Mouse (Mus musculus) cerebellum, postnatal 14 days (tissue): ENCODE measurements around the gene Rpl6.
"Not testable (repeated sequence)": the region's sequence is repeated elsewhere in the genome, so short reads cannot be mapped to it uniquely, and the experiment has no call there.

Experiments used
- DNase-seq, 2 experiments: peaks; one replicate each; pipeline ENCODE4 v3.0.0; 2021; ENCODE audit warnings: mixed read lengths in 2 of 2

Rpl6 gene

GRCm38 (mm10) chr5:121226406-121226805 lies 22.1 kb downstream of the Rpl6 start:
- no peak for DNase-seq

- DNase-seq: no peak
Observed at GRCm38 (mm10) chr5:121226845-121227244, 22.6 kb downstream of the Rpl6 start.

- DNase-seq: not testable (repeated sequence)
Observed at GRCm38 (mm10) chr5:121227330-121227729, 23.0 kb downstream of the Rpl6 start.

- no peak for DNase-seq
Observed at GRCm38 (mm10) chr5:121229182-121229581, 24.9 kb downstream of the Rpl6 start.

- DNase-seq: no peak
Observed at GRCm38 (mm10) chr5:121230811-121231210, 26.5 kb downstream of the Rpl6 start.

GRCm38 (mm10) chr5:121232789-121233188 lies 28.5 kb downstream of the Rpl6 start:
- DNase-seq: no peak

DNA sequence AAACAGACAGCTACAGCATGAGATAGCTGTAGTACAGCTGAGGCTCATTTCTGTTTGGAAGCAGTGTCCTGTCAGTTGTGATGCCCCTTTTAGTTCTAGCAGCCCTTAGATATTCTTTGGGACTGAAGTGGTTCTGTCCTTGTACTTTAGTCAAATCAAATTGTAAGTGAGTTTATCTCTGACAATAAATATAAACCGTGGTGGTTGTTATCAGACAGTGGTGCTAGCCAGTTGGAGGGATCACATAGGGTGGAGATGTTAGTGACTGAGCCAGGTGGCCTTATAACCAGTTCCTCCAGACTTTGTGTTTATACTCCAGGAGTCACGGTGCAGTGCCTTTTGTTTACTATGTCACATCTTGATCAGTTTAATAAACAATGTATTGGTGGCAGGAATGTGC lies 29.4 kb downstream of the Rpl6 start:
- DNase-seq: no peak

DNA sequence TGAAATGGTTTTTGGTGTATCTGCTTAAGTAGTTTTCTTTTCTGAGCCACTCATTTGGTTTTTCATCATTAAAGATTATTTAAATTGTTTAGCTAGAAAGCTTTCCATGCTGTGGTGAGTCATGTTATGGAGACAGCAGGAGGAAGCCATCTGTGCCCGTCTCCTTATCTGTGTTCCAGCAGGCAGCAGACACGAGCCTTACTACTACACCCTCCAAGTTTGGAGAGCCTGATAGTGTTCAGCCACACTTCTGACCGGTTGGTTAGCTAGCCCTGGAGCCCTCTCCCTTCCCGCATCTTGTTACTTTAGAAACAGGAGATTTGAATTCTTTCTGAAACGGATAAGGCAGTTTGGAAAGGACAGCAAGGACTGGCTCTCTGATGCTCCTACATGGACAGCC lies 31.9 kb downstream of the Rpl6 start:
- peak in 1 of 2 experiments; percentile 41 for DNase-seq

DNA sequence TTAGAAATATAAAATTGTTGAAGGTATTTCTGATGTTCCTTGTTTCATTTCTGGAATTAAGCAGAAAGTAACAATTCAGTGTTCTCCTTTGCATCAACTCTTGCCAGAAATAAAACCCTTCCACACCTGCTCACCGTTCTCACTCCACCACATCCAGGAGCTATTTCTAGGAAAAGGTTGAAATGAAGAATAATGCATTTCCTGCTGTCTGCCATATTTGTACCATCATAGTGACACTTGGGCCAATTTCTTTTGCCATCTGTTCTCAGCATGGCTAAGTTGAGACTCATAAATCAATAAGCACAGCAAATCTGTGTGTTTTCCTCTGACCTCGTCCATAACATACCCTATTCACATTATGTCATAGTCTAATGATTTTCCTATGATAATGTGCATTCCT lies 33.9 kb downstream of the Rpl6 start:
- DNase-seq: no peak

DNA sequence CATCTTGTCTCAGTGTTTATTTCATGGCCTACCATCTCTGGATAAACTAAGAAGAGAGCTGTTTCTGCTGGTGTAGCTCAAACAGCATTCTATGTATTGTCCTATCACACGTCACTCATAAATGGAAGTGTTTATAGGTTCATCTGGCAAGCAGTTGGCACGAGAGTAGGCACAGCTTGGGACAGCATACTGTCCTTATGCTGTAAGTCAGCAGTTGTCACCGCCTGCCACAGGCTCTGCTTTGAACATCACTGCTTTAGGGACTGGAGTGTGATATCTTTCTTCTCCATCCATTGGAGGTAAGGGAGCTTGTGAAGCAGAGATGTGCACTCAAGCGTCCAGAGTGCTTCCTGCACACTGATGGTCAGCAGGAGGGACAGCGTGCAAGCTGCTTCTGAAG lies 35.6 kb downstream of the Rpl6 start:
- DNase-seq: peak; percentile 55

DNA sequence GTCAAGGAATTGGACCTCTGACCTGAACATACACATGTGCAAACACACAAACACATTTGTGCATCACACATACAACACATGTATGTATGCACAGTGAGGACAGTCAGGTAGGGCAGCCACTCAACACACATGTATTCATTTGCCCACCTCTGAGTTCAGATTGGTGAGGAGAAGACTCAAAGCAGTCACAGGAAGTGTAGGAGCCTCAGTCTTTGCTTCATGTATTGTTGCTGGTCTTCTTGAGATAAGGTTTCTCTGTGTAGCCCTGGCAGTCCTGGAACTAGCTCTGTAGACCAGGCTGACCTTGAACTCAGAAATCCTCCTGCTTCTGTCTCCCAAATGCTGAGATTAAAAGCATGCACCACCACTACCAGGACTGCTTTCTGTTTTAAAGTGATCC lies 36.9 kb downstream of the Rpl6 start:
- no peak for DNase-seq

- no peak for DNase-seq
Observed at GRCm38 (mm10) chr5:121242261-121242660, 38.0 kb downstream of the Rpl6 start.

GRCm38 (mm10) chr5:121242701-121243100 lies 38.4 kb downstream of the Rpl6 start:
- DNase-seq: no peak

GRCm38 (mm10) chr5:121243676-121244364 lies 39.5 kb downstream of the Rpl6 start:
- no peak for DNase-seq

DNA sequence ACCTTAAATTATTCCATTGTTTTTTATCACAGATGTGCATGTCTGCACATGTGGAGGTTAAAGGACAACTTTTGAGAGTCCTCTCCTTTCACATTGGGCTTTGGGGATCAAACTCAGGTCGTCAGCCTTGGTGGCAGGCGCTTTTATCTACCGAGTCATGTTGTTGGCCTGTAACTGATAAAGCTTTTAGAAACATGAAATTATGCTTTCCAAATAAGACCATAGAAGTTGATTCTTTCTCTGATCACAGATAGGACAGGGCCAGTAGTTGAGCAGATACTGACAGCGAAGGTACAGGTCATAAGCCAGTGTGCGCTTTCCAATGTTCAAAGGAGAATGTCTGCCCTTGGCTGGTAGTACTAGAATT lies 40.1 kb downstream of the Rpl6 start:
- no peak for DNase-seq

DNA sequence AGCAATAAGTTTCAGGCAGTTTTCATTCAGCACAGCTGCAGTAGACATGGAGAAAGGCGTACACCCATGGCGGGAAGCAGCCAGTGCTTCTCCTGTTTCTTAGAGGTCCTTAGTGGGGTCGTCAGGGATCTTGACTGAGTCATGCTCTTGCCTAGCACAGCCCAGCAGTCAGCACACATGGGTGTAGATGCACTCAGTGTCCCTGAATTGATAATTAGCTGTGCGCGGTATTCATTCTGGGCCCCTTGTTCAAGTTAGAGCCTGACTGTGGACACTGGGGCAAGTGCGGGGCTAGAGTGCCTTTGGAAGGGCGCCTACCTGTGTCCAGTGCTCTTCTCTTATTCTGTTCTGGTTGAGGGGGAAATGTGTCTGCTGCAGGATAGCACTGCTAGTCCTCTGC lies 40.9 kb downstream of the Rpl6 start:
- DNase-seq: no peak

DNA sequence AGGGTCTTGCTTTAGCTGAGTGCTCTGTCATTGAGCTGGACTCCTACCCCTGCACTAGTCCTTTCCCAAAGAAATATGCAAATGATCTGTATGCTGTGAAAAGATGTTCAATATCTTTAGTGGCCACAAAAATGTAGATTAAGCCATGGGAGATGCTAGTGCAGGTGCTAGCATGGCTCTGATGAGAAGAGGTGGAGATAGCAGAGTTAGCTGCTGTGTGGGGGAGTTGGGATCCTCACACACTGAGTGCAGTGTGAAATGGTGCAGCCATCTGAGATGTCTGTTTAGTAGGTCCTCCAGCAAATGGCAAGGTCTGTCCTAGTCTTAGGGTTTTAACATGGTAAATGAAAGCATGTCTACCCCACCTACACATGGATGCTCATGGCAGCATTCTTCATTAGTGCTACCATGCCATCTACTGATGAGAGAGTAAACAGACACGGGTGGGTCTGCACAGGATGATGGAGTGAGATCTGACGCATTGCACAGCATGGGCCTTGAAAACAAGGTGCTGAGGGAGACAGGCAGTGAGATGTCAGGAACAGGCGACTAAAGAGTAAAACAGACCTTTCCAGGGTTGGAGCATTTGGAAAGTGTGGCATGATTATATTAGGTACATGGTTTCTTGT lies 44.6 kb downstream of the Rpl6 start:
- DNase-seq: no peak

GRCm38 (mm10) chr5:121249693-121250092 lies 45.4 kb downstream of the Rpl6 start:
- no peak for DNase-seq

GRCm38 (mm10) chr5:121251813-121252212 lies 47.5 kb downstream of the Rpl6 start:
- DNase-seq: no peak

- DNase-seq: peak; percentile 74 to 77
Observed at GRCm38 (mm10) chr5:121253816-121254497, 49.7 kb downstream of the Rpl6 start.

- DNase-seq: no peak
Observed at GRCm38 (mm10) chr5:121254977-121255376, 50.7 kb downstream of the Rpl6 start.
